Mouse (Mus musculus) ES-E14 (cell line): ENCODE measurements around the gene Spon1.

ENCODE experiments used
- CHD2 ChIP-seq: IDR thresholded peaks from 2 replicates; pipeline ENCODE4 v1.6.1; 2014; ENCODE audit warnings: mild to moderate bottlenecking, low read depth, low read length, inconsistent platforms
- ZNF384 ChIP-seq: IDR thresholded peaks from 2 replicates; pipeline ENCODE4 v1.6.1; 2012; ENCODE audit warnings: low read depth, low read length, inconsistent platforms

- TF ChIP-seq ZNF384: no peak
- TF ChIP-seq CHD2: no peak
Measured at GRCm38 (mm10) chr7:113955431-113955830, 189.6 kb downstream of the Spon1 start.
